Mouse (Mus musculus) urinary bladder, postnatal 25 days (tissue): ENCODE results near the gene Tnks1bp1.
A peak's percentile ranks its signal among the peaks of the same experiment; 100 is the strongest.

ENCODE experiments used
- DNase-seq: peaks from one replicate; pipeline ENCODE4 v3.0.0; 2022; ENCODE audit warnings: low spot score

Tnks1bp1 gene

GRCm38 (mm10) chr2:85047596-85048167 is at the start of gene Tnks1bp1:
Gene Tnks1bp1, plus strand, starts transcription at chr2:85048022.
- peak; percentile 98 for DNase-seq

- DNase-seq: no peak
These were observed 48.2 kb upstream of the Tnks1bp1 start for GRCm38 (mm10) chr2:84999486-85000181.

DNA sequence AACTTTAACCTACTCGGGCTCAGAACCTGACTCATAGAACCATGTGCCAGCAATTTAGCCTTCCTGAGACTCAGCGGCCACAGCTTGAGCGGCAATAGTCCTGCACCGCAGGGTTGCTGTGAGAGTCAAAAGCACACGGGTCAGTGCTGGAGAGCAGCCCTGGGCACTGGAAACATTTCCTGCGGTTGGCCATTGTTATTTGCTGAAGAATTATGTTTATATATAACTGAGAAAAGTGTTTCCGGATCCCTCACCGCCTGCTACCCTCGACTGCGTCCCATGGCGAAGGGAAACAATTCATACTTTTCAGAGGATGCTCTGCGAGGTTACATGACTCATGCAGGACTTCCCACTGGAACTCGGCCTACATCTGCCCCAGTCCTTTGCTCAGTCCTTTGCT is 46.3 kb upstream of the Tnks1bp1 start:
- no peak for DNase-seq

- DNase-seq: no peak
These were observed 45.2 kb upstream of the Tnks1bp1 start for GRCm38 (mm10) chr2:85002575-85002974.

DNA sequence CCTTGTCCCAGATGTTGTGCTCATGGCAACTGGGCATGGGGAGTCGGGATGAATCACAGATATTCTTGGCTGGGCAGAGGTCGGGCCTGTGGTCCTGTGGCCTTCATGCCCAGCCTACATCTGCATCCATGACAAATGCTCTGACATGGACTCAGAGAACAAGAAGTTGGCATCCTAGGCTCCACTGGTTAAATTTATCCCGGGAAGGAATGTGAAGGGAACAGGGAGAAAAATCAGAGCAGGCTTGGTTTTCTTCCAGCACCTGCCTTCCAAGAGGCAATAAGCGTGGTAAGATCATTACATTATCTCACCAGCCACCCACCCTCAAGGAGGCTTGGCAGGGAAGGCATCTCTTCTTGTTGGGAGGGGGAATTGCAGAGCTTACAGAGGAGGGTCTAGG is 43.5 kb upstream of the Tnks1bp1 start:
- no peak for DNase-seq

- no peak for DNase-seq
These were observed 41.2 kb upstream of the Tnks1bp1 start for GRCm38 (mm10) chr2:85006600-85006999.

GRCm38 (mm10) chr2:85007729-85008128 is 40.1 kb upstream of the Tnks1bp1 start:
- DNase-seq: peak; percentile 15

GRCm38 (mm10) chr2:85009212-85009611 is 38.6 kb upstream of the Tnks1bp1 start:
- no peak for DNase-seq

DNA sequence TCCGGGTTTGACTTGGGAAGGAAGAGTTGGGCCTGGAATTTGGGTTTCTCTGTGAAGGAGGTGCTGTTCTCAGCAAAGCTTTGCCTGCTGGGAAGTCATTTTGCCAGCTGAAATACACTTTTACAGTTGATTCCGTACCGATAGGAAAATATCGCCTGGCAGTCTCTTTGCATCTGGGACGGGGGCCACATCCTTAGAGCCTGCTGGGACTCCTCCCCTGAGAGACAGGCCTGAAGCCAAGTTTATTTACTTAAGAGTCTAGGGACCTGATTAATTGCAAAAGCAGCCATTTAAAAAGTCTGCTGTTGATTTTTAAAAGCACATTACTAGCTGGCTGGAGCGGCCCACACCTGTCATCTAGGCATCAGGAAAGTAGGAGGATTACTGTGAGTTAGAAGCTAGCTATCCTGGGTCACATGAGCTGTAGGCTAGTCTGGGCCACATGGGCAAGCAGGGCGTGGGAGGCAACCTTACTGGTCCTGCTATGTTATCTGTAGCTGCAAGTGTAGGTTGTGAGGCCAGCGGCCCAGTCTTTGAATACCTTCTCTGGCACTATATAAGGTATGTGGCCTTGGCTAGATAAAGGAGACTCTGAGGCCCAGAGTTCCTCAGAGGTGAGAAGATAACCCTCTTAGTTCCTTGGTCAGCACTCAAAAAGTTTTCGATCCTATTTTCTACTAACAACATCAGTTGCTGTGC is 35.8 kb upstream of the Tnks1bp1 start:
- no peak for DNase-seq

- no peak for DNase-seq
These were observed 35.1 kb upstream of the Tnks1bp1 start for GRCm38 (mm10) chr2:85012679-85013078.

GRCm38 (mm10) chr2:85013826-85014587 is 33.8 kb upstream of the Tnks1bp1 start:
- DNase-seq: no peak

- DNase-seq: no peak
These were observed 33.2 kb upstream of the Tnks1bp1 start for GRCm38 (mm10) chr2:85014588-85014982.

DNA sequence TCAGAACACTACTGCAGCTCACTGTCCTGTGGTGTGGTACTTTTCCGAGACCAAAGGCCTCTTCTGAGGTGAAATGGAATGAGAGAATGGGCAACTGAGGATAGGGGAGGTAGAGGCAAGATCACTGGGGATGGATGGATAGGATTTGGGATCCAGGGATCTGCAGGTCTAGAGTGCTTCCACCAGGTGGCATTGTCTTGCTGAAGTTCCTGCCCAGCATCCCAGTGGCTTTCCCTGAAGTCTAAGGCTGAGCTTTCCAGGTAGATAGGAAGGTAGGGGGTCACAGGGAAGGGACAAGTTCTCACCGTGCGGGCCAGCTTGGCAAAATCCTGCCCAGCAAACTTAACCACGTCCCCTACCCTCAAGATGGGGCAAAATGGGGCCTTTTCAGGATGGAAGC is 25.8 kb upstream of the Tnks1bp1 start:
- DNase-seq: no peak

GRCm38 (mm10) chr2:85026178-85026577 is 21.6 kb upstream of the Tnks1bp1 start:
- DNase-seq: no peak

GRCm38 (mm10) chr2:85027281-85027680 is 20.5 kb upstream of the Tnks1bp1 start:
- DNase-seq: no peak

GRCm38 (mm10) chr2:85029897-85030296 is 17.9 kb upstream of the Tnks1bp1 start:
- DNase-seq: no peak

GRCm38 (mm10) chr2:85030989-85031388 is 16.8 kb upstream of the Tnks1bp1 start:
- DNase-seq: no peak

DNA sequence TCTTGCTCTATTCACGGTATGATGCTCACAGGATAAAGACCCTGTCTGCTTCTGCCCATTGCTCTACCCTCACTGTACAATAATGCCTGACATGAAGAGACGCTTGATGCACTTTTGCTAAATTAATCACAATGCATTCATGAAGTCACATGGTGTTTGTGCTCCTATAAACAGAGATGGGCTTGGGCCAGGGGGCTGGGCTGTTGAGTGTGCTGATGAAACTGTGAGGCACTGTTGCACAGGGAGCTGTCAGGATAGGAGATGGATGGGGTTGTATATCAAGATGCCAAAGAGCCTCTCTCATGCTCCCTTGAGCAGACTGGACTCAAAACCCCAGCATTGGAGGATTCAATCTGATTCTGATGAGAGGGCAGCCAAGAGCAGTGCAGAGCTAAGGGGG is 14.7 kb upstream of the Tnks1bp1 start:
- no peak for DNase-seq

DNA sequence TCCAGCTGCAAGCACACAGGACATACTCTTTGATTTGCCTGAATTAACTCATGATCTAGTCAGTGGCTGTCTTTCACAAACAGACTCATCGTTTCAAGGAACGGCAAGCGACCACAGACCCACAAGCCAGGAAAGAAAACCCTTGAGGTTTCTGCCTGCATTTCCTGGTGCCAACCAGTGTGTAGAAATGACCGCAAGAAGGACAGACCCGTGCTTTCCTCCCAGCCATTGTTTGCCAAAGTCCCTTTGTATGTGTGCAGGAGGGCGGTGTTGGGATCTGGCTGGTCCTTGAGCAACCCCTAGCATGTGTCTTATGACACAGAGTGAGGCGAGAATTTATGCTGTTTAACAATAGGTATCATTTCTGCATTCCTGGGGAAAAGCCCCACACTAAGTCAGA is 13.7 kb upstream of the Tnks1bp1 start:
- no peak for DNase-seq

GRCm38 (mm10) chr2:85036507-85037046 is 11.2 kb upstream of the Tnks1bp1 start:
- no peak for DNase-seq

DNA sequence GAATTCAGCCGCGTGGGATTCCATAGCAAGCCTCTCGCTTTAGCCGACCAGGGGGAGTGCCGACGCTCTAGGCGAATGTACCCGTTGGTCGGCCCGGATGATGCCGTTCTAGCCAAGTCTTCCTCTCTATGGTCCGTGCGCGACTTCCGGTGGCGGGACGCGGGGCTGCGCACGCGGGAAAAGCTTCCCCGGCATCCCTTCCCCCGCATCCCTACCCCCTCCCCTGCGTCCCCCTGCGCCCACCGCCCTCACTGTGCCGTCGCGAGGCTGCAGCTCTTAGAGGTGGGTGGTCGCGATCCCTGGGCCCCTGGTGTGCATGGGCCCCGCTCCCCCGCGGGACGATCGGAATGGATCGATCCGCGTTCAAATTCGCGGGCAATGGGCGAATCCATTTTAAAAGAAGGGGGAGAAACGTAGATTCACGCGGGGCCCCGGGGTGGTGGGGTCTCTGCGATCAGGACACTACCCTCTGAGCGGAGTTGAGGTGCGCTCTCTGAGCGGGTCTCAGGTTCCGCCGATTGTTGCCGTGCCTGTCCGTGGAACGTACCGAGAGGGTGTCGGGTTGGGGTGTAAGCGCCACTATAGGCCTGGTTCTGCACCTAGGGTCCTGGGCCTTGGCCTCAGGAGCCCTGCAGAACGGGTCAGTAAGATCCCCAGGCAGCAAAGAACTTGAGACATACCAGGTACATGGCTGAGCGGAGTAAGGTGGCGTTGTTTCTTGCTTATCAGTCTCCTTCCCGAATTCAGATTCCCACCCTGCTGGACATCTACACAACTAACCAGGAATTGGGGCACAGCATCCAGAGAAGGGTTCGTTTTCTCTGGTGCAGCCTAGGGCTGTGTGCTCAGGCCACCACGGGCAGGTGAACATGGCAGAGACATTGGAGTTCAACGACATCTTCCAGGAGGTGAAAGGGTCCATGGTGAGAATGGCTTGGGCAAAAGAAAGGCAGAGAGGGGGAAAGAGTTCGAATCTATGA is 10.5 kb upstream of the Tnks1bp1 start, which contains the start of the genes Ssrp1 and P2rx3:
Gene Ssrp1 (plus strand): TSS at position 188 of the 980 bp plus-strand sequence.
Gene P2rx3 (minus strand): TSS at position 416 of the 980 bp plus-strand sequence.
- peak; percentile 87 for DNase-seq
